Mouse (Mus musculus) spleen, adult 2 months (tissue): Measurements from ENCODE around the gene Ets1. TPM values are rescaled to one million over a fixed set of nuclear protein-coding genes. Genes with fewer than 3 reads are reported as not detected.

Experiments
- DNase-seq, 2 experiments: peaks; one replicate each; pipeline versions ENCODE4 v3.0.0 to v3.0.0-alpha.2; 2012 to 2021; ENCODE audit warnings: low spot score in 2 of 2, low read depth in 1 of 2
- H3K27ac ChIP-seq: fragments of 200-500 bp; 2 replicates; pipeline ENCODE4 v1.5.1; 2012; ENCODE audit warnings: low read length, inconsistent platforms; ENCODE audit not compliant: insufficient read depth
- H3K27me3 ChIP-seq: fragments of 200-500 bp; 2 replicates; pipeline ENCODE4 v1.6.1; 2012; ENCODE audit warnings: mild to moderate bottlenecking, moderate library complexity, low read length, inconsistent platforms; ENCODE audit not compliant: control insufficient read depth, insufficient read depth
- H3K36me3 ChIP-seq: fragments of 200-500 bp; 2 replicates; pipeline ENCODE4 v1.6.1; 2012; ENCODE audit warnings: mild to moderate bottlenecking, low read length, inconsistent platforms; ENCODE audit not compliant: control insufficient read depth, insufficient read depth
- H3K4me1 ChIP-seq: fragments of 200-500 bp; 2 replicates; pipeline ENCODE4 v1.6.1; 2011; ENCODE audit warnings: inconsistent platforms; ENCODE audit not compliant: control insufficient read depth, insufficient read depth, insufficient read length
- H3K4me3 ChIP-seq: fragments of 200-500 bp; 2 replicates; pipeline ENCODE4 v1.5.1; 2011; ENCODE audit warnings: mild to moderate bottlenecking, inconsistent platforms; ENCODE audit not compliant: insufficient read depth, insufficient read length; ENCODE audit errors: extremely low read depth
- CTCF ChIP-seq: fragments of 200-500 bp; IDR thresholded peaks from 2 replicates; pipeline ENCODE4 v1.5.1; 2011; ENCODE audit warnings: mild to moderate bottlenecking, inconsistent platforms; ENCODE audit not compliant: insufficient read depth, insufficient read length, insufficient replicate concordance; ENCODE audit errors: extremely low read depth
- POLR2A ChIP-seq: fragments of 200-500 bp; IDR thresholded peaks from 2 replicates; pipeline ENCODE4 v1.6.1; 2011; ENCODE audit warnings: low read depth, low read length, inconsistent platforms
- WGBS: fragments of 180-500 bp; shearing (Covaris S2); methylation state at CpG from one replicate; pipeline ENCODE4 v1.1.7; 2018; 5-methylcytosine and 5-hydroxymethylcytosine counted together
- polyA plus RNA-seq: library from polyadenylated mRNA; depleted of rRNA; stranded (reverse); fragments of >200 nt; gene quantifications from 2 replicates; pipeline ENCODE4 v1.2.3, GENCODE M21; 2012

Ets1 gene
- polyA plus RNA-seq, 1 experiment: 115 TPM

DNA sequence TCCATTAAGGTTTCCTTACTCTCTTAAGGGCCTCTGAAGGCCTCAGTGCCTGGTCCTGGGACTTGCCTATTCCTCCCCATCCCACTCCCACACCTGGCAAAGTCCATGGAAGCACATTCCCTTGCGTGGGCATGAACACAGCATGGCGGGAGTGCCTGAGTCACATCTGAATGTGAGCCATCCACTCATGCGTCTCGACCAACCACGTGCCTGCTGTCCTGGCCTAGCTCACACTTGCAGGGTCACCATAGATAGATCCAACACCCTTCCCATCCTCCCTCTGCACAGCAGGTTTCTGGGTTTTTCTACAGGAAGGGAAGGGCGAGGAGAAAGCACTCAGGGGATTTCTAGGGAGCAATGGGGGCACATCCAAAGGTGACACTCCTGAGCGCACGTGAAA lies 25.8 kb upstream of the Ets1 start:
- no peaks in the 10 kb centered on the region for H3K27me3 ChIP-seq
- WGBS: 58% methylated on average over 8 of the region's 8 CpGs
- H3K36me3 ChIP-seq: no peaks in the 10 kb centered on the region
- TF ChIP-seq CTCF: no peak
- TF ChIP-seq POLR2A: no peak
- no peak overlapping the region for H3K4me3 ChIP-seq
- H3K27ac ChIP-seq: peak overlapping the region; percentile 89
- no peak for DNase-seq
- H3K4me1 ChIP-seq: peaks cover 53% of the 10 kb centered on the region; the same call in 1 of the 2 replicates

DNA sequence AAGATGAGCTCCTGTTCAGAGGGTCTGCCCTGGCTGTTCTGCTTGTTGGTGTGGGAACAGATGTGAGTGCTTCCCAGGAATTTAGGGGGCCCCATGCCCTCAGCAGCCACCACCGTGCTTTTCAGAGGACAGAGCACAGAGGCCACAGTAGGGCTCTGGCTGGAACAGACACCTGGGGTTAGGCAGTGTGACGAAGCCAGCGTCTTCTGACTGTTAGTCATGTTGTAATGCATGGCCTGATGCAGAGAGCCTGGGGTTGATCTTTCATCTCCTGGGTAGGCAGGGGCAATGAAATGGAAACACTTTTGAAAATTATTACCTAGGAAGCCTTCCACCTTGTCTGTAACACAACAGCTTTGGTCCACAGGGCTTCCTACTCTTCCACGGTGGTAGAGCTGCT lies 25.4 kb upstream of the Ets1 start:
- H3K27me3 ChIP-seq: no peaks in the 10 kb centered on the region
- no peak for DNase-seq
- H3K36me3 ChIP-seq: no peaks in the 10 kb centered on the region
- TF ChIP-seq CTCF: no peak
- TF ChIP-seq POLR2A: no peak
- H3K27ac ChIP-seq: peak overlapping the region; percentile 89
- H3K4me3 ChIP-seq: no peak overlapping the region
- WGBS: 43% methylated on average over 4 of the region's 4 CpGs
- H3K4me1 ChIP-seq: peaks cover 55% of the 10 kb centered on the region; the same call in 1 of the 2 replicates

DNA sequence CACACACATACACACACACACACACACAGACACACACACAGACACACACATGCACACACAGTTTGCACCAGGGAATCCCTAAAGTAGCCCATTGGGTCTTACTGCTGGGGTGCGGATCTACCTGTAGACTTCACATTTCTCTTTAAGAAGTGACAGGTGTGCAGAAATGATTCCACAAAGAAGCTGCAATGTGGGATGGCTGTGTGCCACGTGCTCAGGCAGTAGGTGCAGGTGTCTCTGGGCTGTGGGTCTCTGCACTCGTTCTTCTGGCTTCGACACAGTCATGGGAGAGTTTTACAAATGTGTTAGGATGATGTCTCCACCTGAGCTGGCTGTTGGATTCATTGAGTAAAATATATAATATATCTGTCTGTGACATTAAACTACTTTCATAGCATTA lies 24.7 kb upstream of the Ets1 start:
- peak overlapping the region; percentile 89 for H3K27ac ChIP-seq
- no peaks in the 10 kb centered on the region for H3K27me3 ChIP-seq
- H3K36me3 ChIP-seq: no peaks in the 10 kb centered on the region
- no peak overlapping the region for H3K4me3 ChIP-seq
- no peak for TF ChIP-seq CTCF
- no peak for TF ChIP-seq POLR2A
- no peak for DNase-seq
- 67% methylated on average over 4 of the region's 4 CpGs for WGBS
- H3K4me1 ChIP-seq: peaks cover 58% of the 10 kb centered on the region

DNA sequence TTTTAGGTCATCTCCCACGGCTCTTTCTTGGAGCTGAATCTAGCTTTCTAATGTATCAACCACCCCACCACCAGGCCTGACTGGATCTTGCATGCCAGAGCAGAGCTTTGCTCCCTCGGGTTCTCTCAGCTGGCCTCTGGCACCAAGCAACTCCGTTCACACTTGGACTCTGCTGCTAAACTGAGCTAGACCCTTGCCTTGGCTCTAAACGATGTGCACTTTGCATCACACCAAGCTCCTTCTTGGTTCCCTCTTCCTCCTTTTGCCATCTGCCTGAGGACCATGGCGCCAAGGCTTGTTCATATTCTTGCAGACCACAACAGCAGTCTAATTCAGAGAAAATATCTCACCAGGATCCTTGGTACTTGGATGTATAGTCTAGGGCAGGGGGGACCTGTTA lies 23.6 kb upstream of the Ets1 start:
- WGBS: 30% methylated on average over 5 of the region's 5 CpGs
- Histone ChIP-seq H3K27ac (peak overlapping the region; percentile 89), H3K4me3 (no peak overlapping the region), H3K27me3 (no peaks in the 10 kb centered on the region), H3K4me1 (peaks cover 64% of the 10 kb centered on the region), H3K36me3 (no peaks in the 10 kb centered on the region)
- TF ChIP-seq CTCF (no peak), POLR2A (no peak)
- DNase-seq: no peak

DNA sequence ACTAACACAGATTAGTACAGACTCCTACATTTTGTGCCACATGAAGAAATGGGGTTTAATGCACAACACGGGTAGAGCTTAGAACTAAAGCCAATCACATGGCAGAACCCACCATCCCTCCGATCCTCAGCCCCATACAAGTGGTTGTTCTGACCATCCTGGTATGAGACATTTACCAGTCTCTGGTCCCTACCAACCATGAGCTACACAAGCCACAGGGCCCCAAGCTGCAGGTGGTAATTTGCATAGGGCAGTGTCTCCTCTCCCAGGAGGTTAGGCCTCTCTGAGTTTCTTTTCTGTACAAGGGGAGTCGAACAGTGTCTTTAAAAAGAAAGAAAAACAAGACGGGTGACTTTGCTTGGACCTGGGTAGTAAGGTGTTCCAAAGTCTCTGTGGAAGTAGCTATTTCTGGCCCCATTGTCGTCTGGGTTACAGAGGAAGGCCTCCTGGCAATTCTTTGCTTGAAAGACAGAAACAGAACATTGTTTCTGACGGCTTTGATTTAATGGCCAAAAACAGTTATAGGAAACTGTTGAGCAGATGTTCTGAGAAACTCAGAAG lies 23.1 kb upstream of the Ets1 start:
- Histone ChIP-seq H3K36me3 (no peaks in the 10 kb centered on the region), H3K4me1 (peaks cover 64% of the 10 kb centered on the region), H3K27me3 (no peaks in the 10 kb centered on the region), H3K4me3 (no peak overlapping the region), H3K27ac (peak overlapping the region; percentile 89)
- WGBS: 14% methylated on average over 6 of the region's 6 CpGs
- DNase-seq: peak; percentile 75 to 77
- TF ChIP-seq POLR2A: peak; percentile 6; the same call in 1 of the 2 replicates
- TF ChIP-seq CTCF: no peak

DNA sequence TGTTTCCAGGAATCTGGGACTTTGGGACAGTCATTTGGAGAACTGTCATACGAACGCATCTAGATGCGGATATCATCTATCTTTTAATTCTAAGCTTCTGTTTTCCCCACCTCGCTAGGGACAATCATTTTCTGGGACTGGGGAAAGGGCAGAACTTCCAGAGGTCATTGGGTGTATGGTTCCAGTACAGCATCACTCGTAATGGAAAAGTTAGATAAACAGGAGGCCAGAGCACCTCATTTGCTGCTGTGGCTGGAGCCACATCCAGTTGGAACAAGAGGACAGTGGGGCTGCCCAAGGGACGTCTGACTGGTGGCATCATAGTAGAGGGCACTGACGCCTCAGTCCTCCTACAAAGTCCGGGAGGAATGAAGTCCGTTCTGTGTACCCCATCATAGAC lies 21.8 kb upstream of the Ets1 start:
- no peaks in the 10 kb centered on the region for H3K36me3 ChIP-seq
- TF ChIP-seq CTCF: no peak
- no peak for TF ChIP-seq POLR2A
- no peak overlapping the region for H3K4me3 ChIP-seq
- no peak for DNase-seq
- H3K27ac ChIP-seq: peak overlapping the region; percentile 89
- no peaks in the 10 kb centered on the region for H3K27me3 ChIP-seq
- peaks cover 58% of the 10 kb centered on the region for H3K4me1 ChIP-seq
- WGBS: 90% methylated on average over 9 of the region's 9 CpGs

DNA sequence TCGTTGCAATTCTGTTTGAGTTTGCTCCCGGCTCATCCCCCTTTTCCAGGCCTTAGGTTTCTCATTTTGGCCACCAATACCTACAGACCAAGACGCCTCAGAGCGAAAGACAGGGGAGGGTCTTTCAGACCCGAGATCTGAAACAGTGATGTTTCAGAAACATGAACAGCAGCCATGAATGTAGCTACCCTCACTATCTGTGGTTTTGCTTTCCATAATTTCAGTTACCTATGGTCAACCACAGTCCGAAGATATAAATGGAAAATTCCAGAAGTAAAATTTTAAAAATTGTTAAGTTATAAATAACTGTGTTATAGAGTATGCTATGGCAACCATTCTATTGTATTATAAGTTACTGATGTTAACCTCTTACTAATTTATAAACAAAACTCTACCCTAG lies 20.6 kb upstream of the Ets1 start:
- Histone ChIP-seq H3K4me1 (peaks cover 49% of the 10 kb centered on the region), H3K36me3 (no peaks in the 10 kb centered on the region), H3K27me3 (no peaks in the 10 kb centered on the region), H3K4me3 (no peak overlapping the region), H3K27ac (peak overlapping the region; percentile 51)
- WGBS: 58% methylated on average over 6 of the region's 6 CpGs
- TF ChIP-seq CTCF (no peak), POLR2A (no peak)
- DNase-seq: no peak
